Mouse (Mus musculus) liver, embryonic 14 days (tissue): Measurements from ENCODE around the gene Slc19a1. TPM values are rescaled to one million over a fixed set of nuclear protein-coding genes. Genes with fewer than 3 reads are reported as not detected.

Experiments used
- polyA plus RNA-seq: library from polyadenylated mRNA; depleted of rRNA; stranded (reverse); fragments of >200 nt; gene quantifications from 2 replicates; pipeline ENCODE4 v1.2.3, GENCODE M21; 2012; rRNA removed

Gene Slc19a1
- 16.0 and 17.7 TPM in 2 replicates for polyA plus RNA-seq

GRCm38 (mm10) chr10:77031768-77032375, at the start of gene Slc19a1:
TSS of gene Slc19a1 (plus strand) at chr10:77032241.

Other genes starting within 250 kb of the Slc19a1 start
- gene Pcbp3, start 70.4 kb upstream of the Slc19a1 start, polyA plus RNA-seq = 1.8 and 2.0 TPM in 2 replicates
- 22.8 and 23.1 TPM in 2 replicates for gene Col18a1, start 134.3 kb downstream of the Slc19a1 start, polyA plus RNA-seq
- gene Pofut2, start 227.0 kb downstream of the Slc19a1 start, polyA plus RNA-seq = 13.3 and 13.6 TPM in 2 replicates